Mouse (Mus musculus): ENCODE results near the gene Lcn9. TPM values are rescaled to one million over a fixed set of nuclear protein-coding genes. Genes with fewer than 3 reads are reported as not detected.

Lcn9 gene
- not detected in 2 replicates for polyA plus RNA-seq (2015; fragmentation: Nextera tagmentation; extraction: Ambion mirVana)

GRCm38 (mm10) chr2:25822806-25823205 lies at the start of gene Lcn9:
Gene Lcn9, plus strand, starts transcription at chr2:25823153.
- Histone ChIP-seq H3K4me2 (no peak within 1 kb of the TSS), H3K27me3 (no peaks in the 10 kb centered on the region), H3K9ac (no peak within 1 kb of the TSS), H3K9me3 (no peaks in the 10 kb centered on the region), H3K27ac (no peak within 1 kb of the TSS), H3K36me3 (no peaks in the 10 kb centered on the region), H3K4me3 (no peak within 1 kb of the TSS), H3K4me1 (no peaks in the 10 kb centered on the region)
- WGBS = 91% methylated on average over 1 of the region's 1 CpGs
- ATAC-seq (ENCODE audit: insufficient number of reproducible peaks, insufficient read depth, low FRiP score, low TSS enrichment, low read depth) = no peak; the same call in 1 of the 2 replicates

GRCm38 (mm10) chr2:25773507-25773906 lies 49.4 kb upstream of the Lcn9 start:
- WGBS = 85% methylated on average over 2 of the region's 2 CpGs
- H3K9ac ChIP-seq = no peak overlapping the region
- no peak overlapping the region for H3K27ac ChIP-seq
- no peak overlapping the region for H3K4me2 ChIP-seq
- no peaks in the 10 kb centered on the region for H3K27me3 ChIP-seq
- ATAC-seq (ENCODE audit: insufficient number of reproducible peaks, insufficient read depth, low FRiP score, low TSS enrichment, low read depth) = no peak
- H3K9me3 ChIP-seq = no peaks in the 10 kb centered on the region
- H3K4me3 ChIP-seq = no peak overlapping the region
- H3K4me1 ChIP-seq = no peaks in the 10 kb centered on the region
- no peaks in the 10 kb centered on the region for H3K36me3 ChIP-seq

- no peaks in the 10 kb centered on the region for H3K36me3 ChIP-seq
- H3K27me3 ChIP-seq = no peaks in the 10 kb centered on the region
- H3K9me3 ChIP-seq = no peaks in the 10 kb centered on the region
- no peaks in the 10 kb centered on the region for H3K4me1 ChIP-seq
- H3K4me2 ChIP-seq = no peak overlapping the region
- 75% methylated on average over 2 of the region's 2 CpGs for WGBS
- no peak overlapping the region for H3K27ac ChIP-seq
- no peak overlapping the region for H3K4me3 ChIP-seq
- no peak for ATAC-seq (ENCODE audit: insufficient number of reproducible peaks, insufficient read depth, low FRiP score, low TSS enrichment, low read depth)
- no peak overlapping the region for H3K9ac ChIP-seq
These were observed 48.3 kb upstream of the Lcn9 start for GRCm38 (mm10) chr2:25774640-25775039.

- no peak overlapping the region for H3K27ac ChIP-seq
- no peak overlapping the region for H3K4me2 ChIP-seq
- no peaks in the 10 kb centered on the region for H3K36me3 ChIP-seq
- H3K4me1 ChIP-seq = no peaks in the 10 kb centered on the region
- no peaks in the 10 kb centered on the region for H3K27me3 ChIP-seq
- no peak overlapping the region for H3K9ac ChIP-seq
- WGBS = 73% methylated on average over 3 of the region's 3 CpGs
- no peaks in the 10 kb centered on the region for H3K9me3 ChIP-seq
- no peak for ATAC-seq (ENCODE audit: insufficient number of reproducible peaks, insufficient read depth, low FRiP score, low TSS enrichment, low read depth)
- no peak overlapping the region for H3K4me3 ChIP-seq
These were observed 47.0 kb upstream of the Lcn9 start for GRCm38 (mm10) chr2:25775991-25776390.

- Histone ChIP-seq H3K36me3 (no peaks in the 10 kb centered on the region), H3K4me2 (no peak within 1 kb of the TSS), H3K27ac (no peak within 1 kb of the TSS), H3K27me3 (no peaks in the 10 kb centered on the region), H3K4me3 (no peak within 1 kb of the TSS), H3K9ac (no peak within 1 kb of the TSS), H3K9me3 (no peaks in the 10 kb centered on the region), H3K4me1 (no peaks in the 10 kb centered on the region)
- 84% methylated on average over 1 of the region's 1 CpGs for WGBS
- no peak for ATAC-seq (ENCODE audit: insufficient number of reproducible peaks, insufficient read depth, low FRiP score, low TSS enrichment, low read depth)
These were observed 46.2 kb upstream of the Lcn9 start, which contains the start of gene Lcn11 for GRCm38 (mm10) chr2:25776717-25777116. Gene Lcn11, plus strand, starts transcription at chr2:25777017.

GRCm38 (mm10) chr2:25779076-25779475 lies 43.9 kb upstream of the Lcn9 start:
- Histone ChIP-seq H3K4me2 (no peak overlapping the region), H3K9me3 (no peaks in the 10 kb centered on the region), H3K4me3 (no peak overlapping the region), H3K4me1 (no peaks in the 10 kb centered on the region), H3K27me3 (no peaks in the 10 kb centered on the region), H3K9ac (no peak overlapping the region), H3K27ac (no peak overlapping the region), H3K36me3 (no peaks in the 10 kb centered on the region)
- no peak for ATAC-seq (ENCODE audit: insufficient number of reproducible peaks, insufficient read depth, low FRiP score, low TSS enrichment, low read depth)
- WGBS = 87% methylated on average over 9 of the region's 9 CpGs

GRCm38 (mm10) chr2:25780921-25781320 lies 42.0 kb upstream of the Lcn9 start:
- H3K9ac ChIP-seq = no peak overlapping the region
- 74% methylated on average over 4 of the region's 4 CpGs for WGBS
- no peak for ATAC-seq (ENCODE audit: insufficient number of reproducible peaks, insufficient read depth, low FRiP score, low TSS enrichment, low read depth)

GRCm38 (mm10) chr2:25781957-25782356 lies 41.0 kb upstream of the Lcn9 start, which contains the start of gene Gm13539:
Gene Gm13539, plus strand, starts transcription at chr2:25782257.
- WGBS = 85% methylated on average over 3 of the region's 3 CpGs
- ATAC-seq (ENCODE audit: insufficient number of reproducible peaks, insufficient read depth, low FRiP score, low TSS enrichment, low read depth) = no peak
- Histone ChIP-seq H3K36me3 (no peaks in the 10 kb centered on the region), H3K27me3 (no peaks in the 10 kb centered on the region; the same call in 1 of the 2 replicates), H3K4me2 (no peak within 1 kb of the TSS), H3K4me3 (no peak within 1 kb of the TSS), H3K9me3 (no peaks in the 10 kb centered on the region), H3K4me1 (no peaks in the 10 kb centered on the region), H3K27ac (no peak within 1 kb of the TSS), H3K9ac (no peak within 1 kb of the TSS)

More at GRCm38 (mm10) chr2:25780921-25781320, 42.0 kb upstream of the Lcn9 start:
- no peak overlapping the region for H3K4me2 ChIP-seq
- no peaks in the 10 kb centered on the region for H3K9me3 ChIP-seq
- H3K4me1 ChIP-seq = no peaks in the 10 kb centered on the region
- H3K27ac ChIP-seq = no peak overlapping the region
- no peaks in the 10 kb centered on the region; the same call in 1 of the 2 replicates for H3K27me3 ChIP-seq
- H3K36me3 ChIP-seq = no peaks in the 10 kb centered on the region
- H3K4me3 ChIP-seq = no peak overlapping the region

- no peak overlapping the region for H3K9ac ChIP-seq
- no peak for ATAC-seq (ENCODE audit: insufficient number of reproducible peaks, insufficient read depth, low FRiP score, low TSS enrichment, low read depth)
- 69% methylated on average over 5 of the region's 5 CpGs for WGBS
These were observed 37.2 kb upstream of the Lcn9 start for GRCm38 (mm10) chr2:25785573-25786322.

GRCm38 (mm10) chr2:25789092-25789491 lies 33.9 kb upstream of the Lcn9 start:
- no peak overlapping the region for H3K27ac ChIP-seq
- no peaks in the 10 kb centered on the region; the same call in 1 of the 2 replicates for H3K27me3 ChIP-seq
- no peaks in the 10 kb centered on the region for H3K36me3 ChIP-seq
- no peak overlapping the region for H3K9ac ChIP-seq
- WGBS = 88% methylated on average over 3 of the region's 3 CpGs
- no peak overlapping the region for H3K4me3 ChIP-seq
- no peak for ATAC-seq (ENCODE audit: insufficient number of reproducible peaks, insufficient read depth, low FRiP score, low TSS enrichment, low read depth)
- no peaks in the 10 kb centered on the region for H3K9me3 ChIP-seq
- H3K4me2 ChIP-seq = no peak overlapping the region
- H3K4me1 ChIP-seq = no peaks in the 10 kb centered on the region

More at GRCm38 (mm10) chr2:25785573-25786322, 37.2 kb upstream of the Lcn9 start:
- Histone ChIP-seq H3K4me3 (no peak overlapping the region), H3K4me1 (no peaks in the 10 kb centered on the region), H3K9me3 (no peaks in the 10 kb centered on the region), H3K4me2 (no peak overlapping the region), H3K27ac (no peak overlapping the region), H3K27me3 (no peaks in the 10 kb centered on the region; the same call in 1 of the 2 replicates), H3K36me3 (no peaks in the 10 kb centered on the region)

GRCm38 (mm10) chr2:25797635-25798034 lies 25.3 kb upstream of the Lcn9 start:
- ATAC-seq (ENCODE audit: insufficient number of reproducible peaks, insufficient read depth, low FRiP score, low TSS enrichment, low read depth) = no peak
- WGBS = 48% methylated on average over 2 of the region's 2 CpGs

GRCm38 (mm10) chr2:25798065-25798464 lies 24.9 kb upstream of the Lcn9 start:
- no peak overlapping the region for H3K9ac ChIP-seq
- H3K4me3 ChIP-seq = no peak overlapping the region
- no peaks in the 10 kb centered on the region for H3K9me3 ChIP-seq
- WGBS = 55% methylated on average over 5 of the region's 5 CpGs
- no peak overlapping the region for H3K4me2 ChIP-seq
- H3K27ac ChIP-seq = no peak overlapping the region
- no peaks in the 10 kb centered on the region for H3K4me1 ChIP-seq
- no peaks in the 10 kb centered on the region for H3K36me3 ChIP-seq
- no peak for ATAC-seq (ENCODE audit: insufficient number of reproducible peaks, insufficient read depth, low FRiP score, low TSS enrichment, low read depth)
- no peaks in the 10 kb centered on the region for H3K27me3 ChIP-seq

More at GRCm38 (mm10) chr2:25797635-25798034, 25.3 kb upstream of the Lcn9 start:
- H3K4me3 ChIP-seq = no peak overlapping the region
- no peaks in the 10 kb centered on the region for H3K27me3 ChIP-seq
- no peak overlapping the region for H3K9ac ChIP-seq
- H3K4me1 ChIP-seq = no peaks in the 10 kb centered on the region
- H3K9me3 ChIP-seq = no peaks in the 10 kb centered on the region
- no peak overlapping the region for H3K27ac ChIP-seq
- H3K36me3 ChIP-seq = no peaks in the 10 kb centered on the region
- no peak overlapping the region for H3K4me2 ChIP-seq
